Mouse (Mus musculus): Measurements from ENCODE around the gene Vps37c. TPM values are rescaled to one million over a fixed set of nuclear protein-coding genes. Genes with fewer than 3 reads are reported as not detected.

The Vps37c gene
- polyA plus RNA-seq, 1 experiment from 2014 or later = 27.7 TPM

GRCm38 (mm10) chr19:10729889-10730288 lies 41.4 kb downstream of the Vps37c start:
- no peaks in the 10 kb centered on the region for H3K36me3 ChIP-seq (ENCODE audit: control insufficient read depth, insufficient read depth, low read length)
- 93% methylated on average over 10 of the region's 10 CpGs for WGBS
- H3K27me3 ChIP-seq (replicated peaks; ENCODE audit: control insufficient read depth, insufficient read depth, low read length) = no peaks in the 10 kb centered on the region
- H3K9ac ChIP-seq (ENCODE audit: low read depth, low read length) = no peak overlapping the region
- no peak for ATAC-seq
- no peak overlapping the region for H3K27ac ChIP-seq (ENCODE audit: low read depth, low read length)
- H3K4me2 ChIP-seq (ENCODE audit: low read length) = no peak overlapping the region
- no peaks in the 10 kb centered on the region for H3K9me3 ChIP-seq (ENCODE audit: control insufficient read depth, low read length)
- H3K4me1 ChIP-seq (ENCODE audit: control insufficient read depth, insufficient read depth, low read depth, low read length) = no peaks in the 10 kb centered on the region
- H3K4me3 ChIP-seq (ENCODE audit: low read length) = no peak overlapping the region

DNA sequence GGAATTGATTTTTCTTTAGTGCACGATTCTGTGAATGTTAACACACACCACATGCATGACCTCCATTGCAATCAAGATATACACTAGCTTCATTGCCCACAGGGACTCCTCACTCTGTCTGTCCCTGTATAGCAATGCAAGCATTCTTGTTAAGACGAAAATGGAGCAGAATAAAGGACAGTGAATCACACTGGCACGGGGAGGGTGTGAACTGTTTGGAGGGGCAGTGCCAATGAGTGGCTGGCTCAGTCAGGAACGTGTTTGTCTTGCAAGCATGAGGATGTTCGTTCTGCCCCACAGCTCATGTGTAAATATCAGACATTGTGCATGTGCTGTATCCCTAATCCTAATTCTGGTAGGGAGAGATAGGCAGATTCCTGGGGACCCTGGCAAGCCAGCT lies 41.9 kb downstream of the Vps37c start:
- Histone ChIP-seq H3K9ac (ENCODE audit: low read depth, low read length) (no peak overlapping the region), H3K27me3 (replicated peaks; ENCODE audit: control insufficient read depth, insufficient read depth, low read length) (no peaks in the 10 kb centered on the region), H3K4me3 (ENCODE audit: low read length) (no peak overlapping the region), H3K4me2 (ENCODE audit: low read length) (no peak overlapping the region), H3K36me3 (ENCODE audit: control insufficient read depth, insufficient read depth, low read length) (no peaks in the 10 kb centered on the region), H3K9me3 (ENCODE audit: control insufficient read depth, low read length) (no peaks in the 10 kb centered on the region), H3K4me1 (ENCODE audit: control insufficient read depth, insufficient read depth, low read depth, low read length) (no peaks in the 10 kb centered on the region), H3K27ac (ENCODE audit: low read depth, low read length) (no peak overlapping the region)
- ATAC-seq = no peak
- WGBS = 67% methylated on average over 5 of the region's 5 CpGs

DNA sequence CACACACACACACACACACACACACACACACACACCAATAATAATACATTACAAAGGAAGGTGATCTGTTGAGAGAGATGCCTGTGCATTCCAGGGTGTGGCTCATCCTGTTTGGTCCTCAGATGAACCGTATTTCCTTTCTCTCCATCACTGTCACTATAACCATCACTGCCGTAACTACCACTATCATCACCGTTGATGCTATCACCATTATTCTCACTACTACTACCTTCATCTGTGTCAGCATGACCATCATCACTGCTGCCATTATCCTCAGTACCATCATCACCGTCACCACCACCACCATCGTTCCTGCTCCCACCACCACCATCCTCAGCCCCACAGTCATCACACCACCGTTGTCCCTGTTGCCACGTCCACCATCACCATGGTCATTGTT lies 43.4 kb downstream of the Vps37c start:
- no peaks in the 10 kb centered on the region for H3K27me3 ChIP-seq (replicated peaks; ENCODE audit: control insufficient read depth, insufficient read depth, low read length)
- H3K4me1 ChIP-seq (ENCODE audit: control insufficient read depth, insufficient read depth, low read depth, low read length) = no peaks in the 10 kb centered on the region
- H3K9ac ChIP-seq (ENCODE audit: low read depth, low read length) = no peak overlapping the region
- ATAC-seq = no peak
- H3K9me3 ChIP-seq (ENCODE audit: control insufficient read depth, low read length) = no peaks in the 10 kb centered on the region
- H3K4me3 ChIP-seq (ENCODE audit: low read length) = no peak overlapping the region
- no peak overlapping the region for H3K27ac ChIP-seq (ENCODE audit: low read depth, low read length)
- no peaks in the 10 kb centered on the region for H3K36me3 ChIP-seq (ENCODE audit: control insufficient read depth, insufficient read depth, low read length)
- 92% methylated on average over 7 of the region's 7 CpGs for WGBS
- no peak overlapping the region for H3K4me2 ChIP-seq (ENCODE audit: low read length)

GRCm38 (mm10) chr19:10732741-10733140 lies 44.2 kb downstream of the Vps37c start:
- H3K27ac ChIP-seq (ENCODE audit: low read depth, low read length) = no peak overlapping the region
- no peak for ATAC-seq
- H3K9me3 ChIP-seq (ENCODE audit: control insufficient read depth, low read length) = no peaks in the 10 kb centered on the region
- no peaks in the 10 kb centered on the region for H3K36me3 ChIP-seq (ENCODE audit: control insufficient read depth, insufficient read depth, low read length)
- H3K4me3 ChIP-seq (ENCODE audit: low read length) = no peak overlapping the region
- no peaks in the 10 kb centered on the region for H3K27me3 ChIP-seq (replicated peaks; ENCODE audit: control insufficient read depth, insufficient read depth, low read length)
- 96% methylated on average over 7 of the region's 7 CpGs for WGBS
- no peak overlapping the region for H3K9ac ChIP-seq (ENCODE audit: low read depth, low read length)
- no peaks in the 10 kb centered on the region for H3K4me1 ChIP-seq (ENCODE audit: control insufficient read depth, insufficient read depth, low read depth, low read length)
- H3K4me2 ChIP-seq (ENCODE audit: low read length) = no peak overlapping the region

DNA sequence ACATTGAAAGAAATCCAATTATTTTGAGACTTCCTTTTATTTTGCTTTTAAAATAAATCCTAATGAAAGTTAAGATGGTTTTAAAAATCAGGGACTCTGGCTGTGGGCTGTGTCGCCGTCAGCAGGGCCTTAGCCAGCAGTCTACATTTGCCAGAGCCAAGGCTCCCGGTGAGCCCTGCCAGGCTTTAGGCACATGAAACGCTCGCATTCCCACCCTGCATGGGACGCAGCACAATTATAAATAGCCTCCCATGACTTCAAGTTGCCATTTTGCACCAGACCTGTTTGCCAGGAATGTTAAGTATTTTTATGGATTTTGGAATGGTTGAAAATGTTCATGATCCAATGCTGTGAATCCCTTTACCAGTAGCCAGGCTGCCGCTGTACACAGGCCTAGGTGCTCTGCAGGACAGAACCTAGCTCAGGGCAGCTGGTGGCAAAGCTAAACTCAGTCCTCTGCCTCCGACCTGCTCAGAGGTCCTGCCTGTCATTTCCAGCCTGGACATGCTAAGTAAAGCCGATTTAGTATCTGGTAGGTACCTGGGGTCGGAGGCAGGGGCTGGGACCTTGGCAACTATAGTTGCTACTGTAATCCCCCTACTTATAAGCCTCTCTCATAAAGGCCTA lies 45.1 kb downstream of the Vps37c start:
- no peak overlapping the region for H3K4me3 ChIP-seq (ENCODE audit: low read length)
- no peaks in the 10 kb centered on the region for H3K36me3 ChIP-seq (ENCODE audit: control insufficient read depth, insufficient read depth, low read length)
- no peaks in the 10 kb centered on the region for H3K4me1 ChIP-seq (ENCODE audit: control insufficient read depth, insufficient read depth, low read depth, low read length)
- no peak overlapping the region for H3K27ac ChIP-seq (ENCODE audit: low read depth, low read length)
- H3K9ac ChIP-seq (ENCODE audit: low read depth, low read length) = no peak overlapping the region
- WGBS = 82% methylated on average over 10 of the region's 10 CpGs
- ATAC-seq = no peak
- no peak overlapping the region for H3K4me2 ChIP-seq (ENCODE audit: low read length)
- H3K27me3 ChIP-seq (replicated peaks; ENCODE audit: control insufficient read depth, insufficient read depth, low read length) = no peaks in the 10 kb centered on the region
- H3K9me3 ChIP-seq (ENCODE audit: control insufficient read depth, low read length) = no peaks in the 10 kb centered on the region

GRCm38 (mm10) chr19:10734554-10734953 lies 46.0 kb downstream of the Vps37c start:
- 87% methylated on average over 7 of the region's 7 CpGs for WGBS
- no peak for ATAC-seq
- H3K4me3 ChIP-seq (ENCODE audit: low read length) = no peak overlapping the region
- H3K4me2 ChIP-seq (ENCODE audit: low read length) = no peak overlapping the region
- H3K27me3 ChIP-seq (replicated peaks; ENCODE audit: control insufficient read depth, insufficient read depth, low read length) = no peaks in the 10 kb centered on the region
- no peaks in the 10 kb centered on the region for H3K36me3 ChIP-seq (ENCODE audit: control insufficient read depth, insufficient read depth, low read length)
- H3K9ac ChIP-seq (ENCODE audit: low read depth, low read length) = no peak overlapping the region
- no peaks in the 10 kb centered on the region for H3K9me3 ChIP-seq (ENCODE audit: control insufficient read depth, low read length)
- no peaks in the 10 kb centered on the region for H3K4me1 ChIP-seq (ENCODE audit: control insufficient read depth, insufficient read depth, low read depth, low read length)
- no peak overlapping the region for H3K27ac ChIP-seq (ENCODE audit: low read depth, low read length)

DNA sequence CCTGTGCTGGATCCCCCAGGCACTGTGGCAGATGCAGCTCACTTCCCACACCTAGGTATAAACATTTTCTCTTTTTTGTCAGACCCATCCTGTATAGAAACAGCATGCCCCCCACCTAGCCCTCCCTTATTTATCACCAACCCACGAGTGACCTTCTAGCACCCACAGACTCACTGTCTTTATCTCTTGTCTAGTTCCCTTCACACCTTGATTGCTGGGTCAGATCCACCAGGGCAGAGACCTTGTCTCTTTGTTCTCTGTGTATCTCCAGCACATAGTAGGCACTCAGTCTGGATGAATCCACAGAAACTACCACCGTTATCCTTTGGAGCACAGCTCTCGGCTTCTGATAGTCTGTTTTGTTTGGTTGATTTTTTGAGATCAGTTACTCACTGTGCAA lies 46.5 kb downstream of the Vps37c start:
- no peaks in the 10 kb centered on the region for H3K27me3 ChIP-seq (replicated peaks; ENCODE audit: control insufficient read depth, insufficient read depth, low read length)
- H3K4me1 ChIP-seq (ENCODE audit: control insufficient read depth, insufficient read depth, low read depth, low read length) = no peaks in the 10 kb centered on the region
- no peak overlapping the region for H3K4me3 ChIP-seq (ENCODE audit: low read length)
- no peaks in the 10 kb centered on the region for H3K9me3 ChIP-seq (ENCODE audit: control insufficient read depth, low read length)
- WGBS = 89% methylated on average over 3 of the region's 3 CpGs
- H3K4me2 ChIP-seq (ENCODE audit: low read length) = no peak overlapping the region
- no peak for ATAC-seq
- H3K27ac ChIP-seq (ENCODE audit: low read depth, low read length) = no peak overlapping the region
- H3K36me3 ChIP-seq (ENCODE audit: control insufficient read depth, insufficient read depth, low read length) = no peaks in the 10 kb centered on the region
- H3K9ac ChIP-seq (ENCODE audit: low read depth, low read length) = no peak overlapping the region

- ATAC-seq = no peak
- H3K4me3 ChIP-seq (ENCODE audit: low read length) = no peak overlapping the region
- H3K4me2 ChIP-seq (ENCODE audit: low read length) = no peak overlapping the region
- 96% methylated on average over 7 of the region's 7 CpGs for WGBS
- no peaks in the 10 kb centered on the region for H3K36me3 ChIP-seq (ENCODE audit: control insufficient read depth, insufficient read depth, low read length)
- no peaks in the 10 kb centered on the region for H3K27me3 ChIP-seq (replicated peaks; ENCODE audit: control insufficient read depth, insufficient read depth, low read length)
- no peaks in the 10 kb centered on the region for H3K4me1 ChIP-seq (ENCODE audit: control insufficient read depth, insufficient read depth, low read depth, low read length)
- H3K27ac ChIP-seq (ENCODE audit: low read depth, low read length) = no peak overlapping the region
- no peak overlapping the region for H3K9ac ChIP-seq (ENCODE audit: low read depth, low read length)
- no peaks in the 10 kb centered on the region for H3K9me3 ChIP-seq (ENCODE audit: control insufficient read depth, low read length)
Measured at GRCm38 (mm10) chr19:10735861-10736260, 47.3 kb downstream of the Vps37c start.

DNA sequence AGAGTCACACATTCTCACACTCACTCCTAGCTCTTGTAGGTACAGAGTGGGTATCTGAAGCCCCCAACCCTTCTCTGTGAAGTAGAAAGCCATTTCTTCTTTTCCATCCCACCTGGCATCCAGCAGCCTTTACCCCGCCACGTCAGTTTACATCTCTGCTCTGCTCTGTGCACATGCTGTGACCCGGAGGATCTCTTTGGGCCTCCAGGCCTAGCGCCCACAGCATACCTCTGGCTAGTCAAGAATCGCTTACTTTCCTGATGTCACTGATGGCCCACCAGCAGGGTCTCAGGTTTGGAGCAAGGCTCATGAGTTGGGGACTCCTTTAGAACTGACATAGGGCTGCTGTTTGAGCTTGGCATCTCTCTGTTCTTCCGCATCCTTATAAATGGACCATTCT lies 49.5 kb downstream of the Vps37c start:
- Histone ChIP-seq H3K9me3 (ENCODE audit: control insufficient read depth, low read length) (no peaks in the 10 kb centered on the region), H3K27me3 (replicated peaks; ENCODE audit: control insufficient read depth, insufficient read depth, low read length) (no peaks in the 10 kb centered on the region), H3K4me1 (ENCODE audit: control insufficient read depth, insufficient read depth, low read depth, low read length) (no peaks in the 10 kb centered on the region), H3K4me2 (ENCODE audit: low read length) (no peak overlapping the region), H3K36me3 (ENCODE audit: control insufficient read depth, insufficient read depth, low read length) (no peaks in the 10 kb centered on the region), H3K27ac (ENCODE audit: low read depth, low read length) (no peak overlapping the region), H3K4me3 (ENCODE audit: low read length) (no peak overlapping the region), H3K9ac (ENCODE audit: low read depth, low read length) (no peak overlapping the region)
- no peak for ATAC-seq
- WGBS = 89% methylated on average over 6 of the region's 6 CpGs

- no peaks in the 10 kb centered on the region for H3K36me3 ChIP-seq (ENCODE audit: control insufficient read depth, insufficient read depth, low read length)
- H3K4me3 ChIP-seq (ENCODE audit: low read length) = no peak within 1 kb of the TSS
- no peak within 1 kb of the TSS for H3K4me2 ChIP-seq (ENCODE audit: low read length)
- no peaks in the 10 kb centered on the region for H3K27me3 ChIP-seq (replicated peaks; ENCODE audit: control insufficient read depth, insufficient read depth, low read length)
- H3K4me1 ChIP-seq (ENCODE audit: control insufficient read depth, insufficient read depth, low read depth, low read length) = no peaks in the 10 kb centered on the region
- no peaks in the 10 kb centered on the region for H3K9me3 ChIP-seq (ENCODE audit: control insufficient read depth, low read length)
- WGBS = 81% methylated on average over 4 of the region's 4 CpGs
- H3K27ac ChIP-seq (ENCODE audit: low read depth, low read length) = no peak within 1 kb of the TSS
- no peak within 1 kb of the TSS for H3K9ac ChIP-seq (ENCODE audit: low read depth, low read length)
- ATAC-seq = no peak
Measured at GRCm38 (mm10) chr19:10738811-10739210, 50.3 kb downstream of the Vps37c start, which contains the start of gene Cd5. TSS of gene Cd5 (minus strand) at chr19:10739002.
